8 mouse cellular contexts compared by ENCODE assay signal in the genomic region with DNA sequence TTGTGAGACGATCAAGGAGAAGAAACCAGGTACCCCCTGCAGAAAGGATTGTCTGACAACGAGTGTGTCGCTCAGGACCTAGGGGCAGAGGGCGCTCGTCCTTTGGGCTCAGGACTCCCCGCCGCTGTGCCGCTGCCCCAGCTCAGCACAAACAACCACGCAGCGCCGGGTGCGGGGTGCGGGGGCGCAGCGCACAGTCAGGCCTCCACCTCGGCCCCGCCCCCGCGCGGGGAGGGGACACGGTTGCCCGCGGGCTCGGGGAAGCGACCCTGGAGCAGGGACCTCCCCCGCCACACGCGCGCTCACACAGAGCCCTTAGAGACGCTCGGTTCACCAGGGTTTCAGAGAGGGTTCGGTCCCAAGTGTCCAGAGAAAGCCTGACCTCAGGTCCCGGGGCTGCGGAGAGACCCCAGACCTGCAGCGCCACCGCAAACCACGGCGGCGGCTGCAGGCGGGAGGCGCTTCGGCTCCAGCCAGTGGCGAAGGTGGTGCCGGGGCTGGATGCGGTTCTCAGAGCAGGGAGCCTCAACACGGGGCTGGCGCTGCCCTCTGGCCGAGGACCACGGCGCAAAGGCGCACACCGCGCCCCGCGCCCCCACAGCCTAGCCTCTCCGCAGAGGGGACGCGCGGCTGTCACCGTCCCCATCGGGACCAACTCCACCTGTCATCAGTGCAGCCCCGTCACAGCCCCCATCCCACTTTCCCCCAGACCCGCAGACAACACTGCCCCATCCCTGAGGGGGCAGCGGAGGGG. TPM values are rescaled to one million over a fixed set of nuclear protein-coding genes. Genes with fewer than 3 reads are reported as not detected.
DNase-seq lines count a peak whose midpoint lies in the region; ATAC-seq and TF ChIP-seq lines count a peak whose summit lies in the region.

No protein-coding gene starts in this region.

- H3K27me3 ChIP-seq in heart, postnatal 0 days (ENCODE audit: control insufficient read depth, insufficient read depth, low read length) = peaks cover 90% of the 10 kb centered on the region
- H3K27me3 ChIP-seq in embryonic facial prominence, embryonic 13.5 days = peaks cover 98% of the 10 kb centered on the region
- H3K27me3 ChIP-seq in limb, embryonic 12.5 days = peaks cover 97% of the 10 kb centered on the region

- no peak for DNase-seq in heart, postnatal 0 days (ENCODE audit: low spot score)
- DNase-seq in heart, adult 18-20 months = no peak
- peak; percentile 90 for DNase-seq in brain, adult 2 months (ENCODE audit: low read depth, low spot score)
- peak; percentile 60 to 62 for DNase-seq in right cerebral cortex, postnatal 10 days (ENCODE audit: low spot score in 2 of 2)
- DNase-seq in ovary, postnatal 14 days (ENCODE audit: low spot score) = no peak

- H3K9me3 ChIP-seq in heart, postnatal 0 days (replicated peaks; ENCODE audit: control insufficient read depth, low read length) = no peaks in the 10 kb centered on the region
- H3K9me3 ChIP-seq in embryonic facial prominence, embryonic 13.5 days = no peaks in the 10 kb centered on the region
- no peaks in the 10 kb centered on the region for H3K9me3 ChIP-seq in limb, embryonic 12.5 days

- WGBS in heart, postnatal 0 days = 2% methylated on average over 61 of the region's 64 CpGs
- WGBS in embryonic facial prominence, embryonic 13.5 days = under 1% methylated on average over 58 of the region's 64 CpGs
- 1% methylated on average over 64 of the region's 64 CpGs for WGBS in limb, embryonic 12.5 days

- peaks cover 4% of the 10 kb centered on the region; the same call in 1 of the 2 replicates for H3K4me1 ChIP-seq in heart, postnatal 0 days (ENCODE audit: control insufficient read depth, insufficient read depth)
- peaks cover 18% of the 10 kb centered on the region for H3K4me1 ChIP-seq in embryonic facial prominence, embryonic 13.5 days
- peaks cover 27% of the 10 kb centered on the region for H3K4me1 ChIP-seq in limb, embryonic 12.5 days (replicated peaks)

- peak overlapping the region; percentile 57 for H3K4me3 ChIP-seq in heart, postnatal 0 days (ENCODE audit: low read depth, low read length)
- peak overlapping the region; percentile 60 for H3K4me3 ChIP-seq in embryonic facial prominence, embryonic 13.5 days
- H3K4me3 ChIP-seq in limb, embryonic 12.5 days (replicated peaks) = peak overlapping the region; percentile 64

- peak overlapping the region; percentile 93 for H3K4me2 ChIP-seq in heart, postnatal 0 days (ENCODE audit: low read depth, low read length)
- peak overlapping the region; percentile 100 for H3K4me2 ChIP-seq in embryonic facial prominence, embryonic 13.5 days
- peak overlapping the region; percentile 100 for H3K4me2 ChIP-seq in limb, embryonic 12.5 days

- no peak for TF ChIP-seq CTCF in heart, postnatal 0 days (IDR thresholded peaks at IDR 0.05; ENCODE audit: low read depth)

- no peak overlapping the region for H3K27ac ChIP-seq in heart, postnatal 0 days (ENCODE audit: low read depth)
- no peak overlapping the region for H3K27ac ChIP-seq in embryonic facial prominence, embryonic 13.5 days
- no peak overlapping the region for H3K27ac ChIP-seq in limb, embryonic 12.5 days

- H3K36me3 ChIP-seq in heart, postnatal 0 days (replicated peaks; ENCODE audit: control insufficient read depth, insufficient read depth, low read length) = no peaks in the 10 kb centered on the region
- H3K36me3 ChIP-seq in embryonic facial prominence, embryonic 13.5 days = no peaks in the 10 kb centered on the region
- no peaks in the 10 kb centered on the region for H3K36me3 ChIP-seq in limb, embryonic 12.5 days

- no peak overlapping the region for H3K9ac ChIP-seq in heart, postnatal 0 days (replicated peaks; ENCODE audit: low read depth, low read length)
- peak overlapping the region; percentile 70 for H3K9ac ChIP-seq in embryonic facial prominence, embryonic 13.5 days
- H3K9ac ChIP-seq in limb, embryonic 12.5 days (replicated peaks) = peak overlapping the region; percentile 69

- TF ChIP-seq EP300 in heart, postnatal 0 days (IDR thresholded peaks at IDR 0.05; ENCODE audit: low read depth) = no peak

- no peak for ATAC-seq in heart, postnatal 0 days (ENCODE audit: insufficient read depth, low read depth)
- ATAC-seq in embryonic facial prominence, embryonic 13.5 days (ENCODE audit: insufficient number of reproducible peaks, insufficient read depth, low FRiP score, low TSS enrichment, low read depth) = no peak
- no peak for ATAC-seq in limb, embryonic 12.5 days (ENCODE audit: insufficient number of reproducible peaks, insufficient read depth, low FRiP score, low TSS enrichment, low read depth)
- ATAC-seq in erythroblast, adult 5-6 weeks (replicated peaks; ENCODE audit: low FRiP score, poor library complexity, severe bottlenecking) = no peak

RNA-seq across cellular contexts. Expression of gene Grm4, which starts 9.2 kb away (rescaled TPM):
- total RNA-seq in heart, postnatal 0 days (2014; rRNA removed; ENCODE audit: low replicate concordance) = not detected in 2 replicates
- 0.03 TPM in 1 of 2 replicates, not detected in the other for polyA plus RNA-seq in heart, postnatal 0 days (2015; fragmentation: Nextera tagmentation; extraction: Ambion mirVana)
- under 1 TPM; 0.15 to 0.18 TPM for total RNA-seq in heart, adult 18-20 months (2021)
- 0.25 and 0.38 TPM in 2 replicates for polyA plus RNA-seq in embryonic facial prominence, embryonic 13.5 days (2015; fragmentation: Nextera tagmentation; extraction: Ambion mirVana)
- polyA plus RNA-seq in limb, embryonic 12.5 days (2016; fragmentation: Nextera tagmentation; extraction: Ambion mirVana) = 0.58 and 0.59 TPM in 2 replicates
- total RNA-seq in erythroblast, adult 5-6 weeks (2015; ENCODE audit: low replicate concordance) = not detected in 2 replicates
- total RNA-seq in erythroblast, adult 5-6 weeks (2017; ENCODE audit: low replicate concordance) = not detected in 2 replicates

RNA-seq across cellular contexts. Expression of gene Hmga1, which starts 44.3 kb away (rescaled TPM):
- 108 TPM in 2 replicates for total RNA-seq in heart, postnatal 0 days (2014; rRNA removed; ENCODE audit: low replicate concordance)
- polyA plus RNA-seq in heart, postnatal 0 days (2015; fragmentation: Nextera tagmentation; extraction: Ambion mirVana) = 56.7 and 59.7 TPM in 2 replicates
- total RNA-seq in heart, adult 18-20 months (2021) = 10 to 100 TPM; 47.3 to 52.7 TPM
- 227 and 258 TPM in 2 replicates for polyA plus RNA-seq in embryonic facial prominence, embryonic 13.5 days (2015; fragmentation: Nextera tagmentation; extraction: Ambion mirVana)
- 324 and 334 TPM in 2 replicates for polyA plus RNA-seq in limb, embryonic 12.5 days (2016; fragmentation: Nextera tagmentation; extraction: Ambion mirVana)
- 63.4 and 75.7 TPM in 2 replicates for total RNA-seq in erythroblast, adult 5-6 weeks (2015; ENCODE audit: low replicate concordance)
- 14.4 and 29.6 TPM in 2 replicates for total RNA-seq in erythroblast, adult 5-6 weeks (2017; ENCODE audit: low replicate concordance)

RNA-seq across cellular contexts. Expression of gene AI413582, which starts 53.5 kb away (rescaled TPM):
- 11.1 and 13.4 TPM in 2 replicates for total RNA-seq in heart, postnatal 0 days (2014; rRNA removed; ENCODE audit: low replicate concordance)
- polyA plus RNA-seq in heart, postnatal 0 days (2015; fragmentation: Nextera tagmentation; extraction: Ambion mirVana) = 18.5 and 20.1 TPM in 2 replicates
- total RNA-seq in heart, adult 18-20 months (2021) = 10 to 100 TPM in 1 of 2 experiments, 1 to 10 TPM in 1; 9.3 to 10.6 TPM
- 21.2 and 21.4 TPM in 2 replicates for polyA plus RNA-seq in embryonic facial prominence, embryonic 13.5 days (2015; fragmentation: Nextera tagmentation; extraction: Ambion mirVana)
- polyA plus RNA-seq in limb, embryonic 12.5 days (2016; fragmentation: Nextera tagmentation; extraction: Ambion mirVana) = 14.9 and 16.6 TPM in 2 replicates
- 14.0 and 15.4 TPM in 2 replicates for total RNA-seq in erythroblast, adult 5-6 weeks (2015; ENCODE audit: low replicate concordance)
- 4.5 and 5.9 TPM in 2 replicates for total RNA-seq in erythroblast, adult 5-6 weeks (2017; ENCODE audit: low replicate concordance)

Comparison
In these comparisons a context has a peak if more than half of its experiments do, and no peak if none do; other contexts are left out.
1. DNase-seq: peak in brain, adult 2 months (single experiment) and right cerebral cortex, postnatal 10 days (2 of 2); none in heart, postnatal 0 days (single experiment), heart, adult 18-20 months (0 of 2) and ovary, postnatal 14 days (single experiment).
2. Peak in every context shown above with its lines, with median percentiles within 50 percentile points of each other: H3K4me2 ChIP-seq and H3K4me3 ChIP-seq.